In the genomic region with DNA sequence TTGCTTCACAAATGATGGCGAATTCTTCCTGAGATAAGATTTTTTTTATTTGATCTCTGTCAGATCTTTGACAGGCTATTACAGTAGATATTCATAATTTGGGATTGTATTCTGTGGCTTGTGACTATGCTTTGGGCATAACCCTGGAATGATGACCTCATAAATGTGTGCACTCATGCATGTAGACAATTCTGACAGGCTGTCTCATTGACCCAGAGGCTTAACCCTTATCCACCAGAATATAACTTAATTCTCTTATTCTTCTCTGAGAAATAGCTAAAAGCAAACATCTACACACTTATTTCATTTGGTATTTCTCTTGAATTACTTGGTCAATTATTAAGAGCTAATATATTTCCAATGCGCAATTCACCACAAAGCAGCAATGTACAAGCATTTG, we compare ENCODE assay signal across 38 mouse cellular contexts. TPM values are rescaled to one million over a fixed set of nuclear protein-coding genes. Genes with fewer than 3 reads are reported as not detected.
"Had no signal": no experiment of that assay in that cellular context is flagged by ENCODE, and none has a peak within 500 bp of the region (broad histone marks: within the 10 kb centered on the region; RNA-seq: fewer than 3 reads in every experiment).

No protein-coding gene starts in this region.

- H3K27me3 ChIP-seq: limb, embryonic 12.5 days; limb, embryonic 13.5 days; limb, embryonic 15.5 days; liver, embryonic 12.5 days; liver, embryonic 13.5 days; liver, embryonic 15.5 days; lung, embryonic 15.5 days; megakaryocyte, embryonic 14.5 days; midbrain, embryonic 12.5 days; midbrain, embryonic 15.5 days had no signal

- H3K9me3 ChIP-seq: limb, embryonic 10.5 days; limb, embryonic 12.5 days; limb, embryonic 13.5 days; limb, embryonic 15.5 days; liver, embryonic 12.5 days; liver, embryonic 13.5 days; liver, embryonic 15.5 days; lung, embryonic 15.5 days; megakaryocyte, embryonic 14.5 days; midbrain, embryonic 10.5 days; midbrain, embryonic 12.5 days; midbrain, embryonic 15.5 days had no signal

- DNase-seq: left cerebral cortex, postnatal 4 days; liver; liver, embryonic 13.5 days; liver, postnatal 0 days; lung, adult 18-20 months; lung, adult 2 months; lung, embryonic 14.5 days; lung, postnatal 14 days; lung, postnatal 36 days; lung, postnatal 4 days; midbrain, embryonic 14.5 days had no signal

- H3K36me3 ChIP-seq: limb, embryonic 10.5 days; limb, embryonic 12.5 days; limb, embryonic 13.5 days; limb, embryonic 15.5 days; liver, embryonic 12.5 days; liver, embryonic 13.5 days; liver, embryonic 15.5 days; lung, embryonic 15.5 days; midbrain, embryonic 10.5 days; midbrain, embryonic 12.5 days; midbrain, embryonic 15.5 days had no signal

- H3K4me3 ChIP-seq: left cerebral cortex, adult 2 months; limb, embryonic 10.5 days; limb, embryonic 12.5 days; limb, embryonic 13.5 days; limb, embryonic 15.5 days; liver, embryonic 12.5 days; liver, embryonic 13.5 days; liver, embryonic 15.5 days; lung, embryonic 15.5 days; megakaryocyte, embryonic 14.5 days; midbrain, embryonic 10.5 days; midbrain, embryonic 12.5 days; midbrain, embryonic 15.5 days; myocyte had no signal

- H3K4me1 ChIP-seq: limb, embryonic 10.5 days; limb, embryonic 12.5 days; limb, embryonic 13.5 days; limb, embryonic 15.5 days; liver, embryonic 12.5 days; liver, embryonic 13.5 days; liver, embryonic 15.5 days; lung, embryonic 15.5 days; megakaryocyte, embryonic 14.5 days; midbrain, embryonic 10.5 days; midbrain, embryonic 12.5 days; midbrain, embryonic 15.5 days had no signal

- ATAC-seq: liver, embryonic 12.5 days; liver, postnatal 0 days; lung, postnatal 0 days; midbrain, embryonic 15.5 days; midbrain, embryonic 16.5 days had no signal

- H3K4me2 ChIP-seq: limb, embryonic 12.5 days; limb, embryonic 13.5 days; limb, embryonic 15.5 days; liver, embryonic 11.5 days; liver, embryonic 12.5 days; liver, embryonic 13.5 days; liver, embryonic 15.5 days; lung, embryonic 14.5 days; lung, embryonic 15.5 days; midbrain, embryonic 12.5 days; midbrain, embryonic 15.5 days had no signal

- H3K9ac ChIP-seq: limb, embryonic 12.5 days; limb, embryonic 13.5 days; limb, embryonic 15.5 days; liver, embryonic 12.5 days; liver, embryonic 13.5 days; liver, embryonic 14.5 days; liver, embryonic 15.5 days; liver, postnatal 0 days; lung, embryonic 14.5 days; lung, embryonic 15.5 days; midbrain, embryonic 12.5 days; midbrain, embryonic 15.5 days had no signal

- H3K27ac ChIP-seq: left cerebral cortex, adult 2 months; limb, embryonic 10.5 days; limb, embryonic 12.5 days; limb, embryonic 13.5 days; limb, embryonic 15.5 days; liver, embryonic 12.5 days; liver, embryonic 13.5 days; liver, embryonic 14.5 days; liver, embryonic 15.5 days; lung, embryonic 15.5 days; macrophage; midbrain, embryonic 10.5 days; midbrain, embryonic 12.5 days; midbrain, embryonic 15.5 days had no signal

RNA-seq across cellular contexts. Expression of a gene that starts 37.9 kb away (rescaled TPM):
- total RNA-seq: liver, adult 2 months; megakaryocyte progenitor cell, adult 5-6 weeks; megakaryocyte, adult 5-6 weeks; megakaryocyte-erythroid progenitor cell, adult 5-6 weeks; monocyte, adult 5-6 weeks had no signal
- polyA plus RNA-seq: limb, embryonic 10.5 days; limb, embryonic 11.5 days; limb, embryonic 12.5 days; limb, embryonic 14.5 days; liver, adult 2 months; liver, embryonic 12.5 days; liver, embryonic 13.5 days; liver, embryonic 14.5 days; liver, embryonic 15.5 days; liver, embryonic 16.5 days; liver, postnatal 0 days; lung, adult 2 months; lung, embryonic 14.5 days; lung, embryonic 16.5 days; lung, postnatal 0 days; macrophage; myocyte had no signal
